In the genomic region with DNA sequence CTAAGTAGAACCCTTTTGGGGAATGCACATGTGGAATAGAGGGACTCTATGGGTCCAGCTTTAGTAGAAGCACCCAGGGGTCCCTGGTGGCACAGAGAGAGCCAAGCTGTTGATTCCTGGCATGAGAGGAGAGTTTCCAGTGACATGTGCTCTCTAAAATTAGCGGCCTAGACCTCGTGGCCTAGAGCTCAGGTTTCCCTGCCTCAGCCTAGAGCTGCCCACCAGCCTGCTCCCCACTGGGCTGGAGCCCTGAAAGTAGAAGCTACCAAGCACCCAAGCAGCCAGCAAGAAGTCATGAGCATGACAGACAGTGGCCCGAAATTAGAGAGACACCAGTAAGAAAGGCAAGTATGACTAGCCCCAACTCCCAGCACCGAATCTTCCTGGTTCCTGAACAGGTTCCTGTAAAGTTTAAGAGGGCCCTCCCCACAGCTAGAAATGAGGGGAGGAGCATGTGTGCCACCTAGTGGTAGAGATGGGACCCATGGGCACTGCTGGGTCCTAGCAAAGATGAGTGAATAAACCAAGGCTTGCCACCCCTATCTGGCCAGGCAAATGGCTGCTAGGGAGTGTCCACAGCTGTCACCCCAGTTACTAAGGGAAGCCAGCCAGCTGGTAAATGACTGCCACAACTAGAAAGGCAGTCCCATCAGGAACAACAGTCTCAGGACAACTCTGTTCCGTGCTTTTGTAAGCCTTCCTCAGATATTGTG, we compare ENCODE assay signal across 8 mouse cellular contexts. TPM values are rescaled to one million over a fixed set of nuclear protein-coding genes. Genes with fewer than 3 reads are reported as not detected.
A peak's percentile ranks its signal among the peaks of the same experiment; 100 is the strongest.
DNase-seq lines count a peak whose midpoint lies in the region; ATAC-seq and TF ChIP-seq lines count a peak whose summit lies in the region.

No protein-coding gene starts in this region.

- H3K4me3 ChIP-seq in midbrain, embryonic 10.5 days, result no peak overlapping the region
- no peak overlapping the region for H3K4me3 ChIP-seq in midbrain, embryonic 11.5 days (ENCODE audit: low read depth, low read length)
- no peak overlapping the region for H3K4me3 ChIP-seq in cortical plate, adult 2 months (ENCODE audit: insufficient read depth, low read length)
- H3K4me3 ChIP-seq in layer of hippocampus, adult 2 months, result no peak overlapping the region
- no peak overlapping the region for H3K4me3 ChIP-seq in midbrain, embryonic 14.5 days (replicated peaks; ENCODE audit: low read depth, low read length)

- TF ChIP-seq POLR2A in cortical plate, adult 2 months (IDR thresholded peaks at IDR 0.05; ENCODE audit: extremely low read depth, insufficient read depth, low read length), result no peak

- H3K9ac ChIP-seq in midbrain, embryonic 11.5 days (ENCODE audit: low read length), result no peak overlapping the region
- H3K9ac ChIP-seq in midbrain, embryonic 14.5 days (replicated peaks; ENCODE audit: low read length), result no peak overlapping the region

- H3K27ac ChIP-seq in midbrain, embryonic 10.5 days (replicated peaks), result no peak overlapping the region
- H3K27ac ChIP-seq in midbrain, embryonic 11.5 days (ENCODE audit: low read depth, low read length), result no peak overlapping the region
- H3K27ac ChIP-seq in cortical plate, adult 2 months (ENCODE audit: insufficient read depth, low read length), result no peak overlapping the region
- no peak overlapping the region for H3K27ac ChIP-seq in layer of hippocampus, adult 2 months
- H3K27ac ChIP-seq in midbrain, embryonic 14.5 days (replicated peaks; ENCODE audit: low read depth, low read length), result no peak overlapping the region

- H3K4me1 ChIP-seq in midbrain, embryonic 10.5 days, result no peaks in the 10 kb centered on the region
- H3K4me1 ChIP-seq in midbrain, embryonic 11.5 days (ENCODE audit: control insufficient read depth, insufficient read depth, low read length), result no peaks in the 10 kb centered on the region
- no peaks in the 10 kb centered on the region for H3K4me1 ChIP-seq in cortical plate, adult 2 months (ENCODE audit: control insufficient read depth, insufficient read depth, low read length)
- H3K4me1 ChIP-seq in midbrain, embryonic 14.5 days (ENCODE audit: control insufficient read depth, insufficient read depth, low read length), result no peaks in the 10 kb centered on the region

- ATAC-seq in midbrain, embryonic 11.5 days (ENCODE audit: low FRiP score), result no peak
- no peak for ATAC-seq in midbrain, embryonic 14.5 days (ENCODE audit: low FRiP score, low TSS enrichment)

- no peak overlapping the region for H3K4me2 ChIP-seq in midbrain, embryonic 11.5 days
- no peak overlapping the region for H3K4me2 ChIP-seq in midbrain, embryonic 14.5 days (ENCODE audit: low read length)

- no peaks in the 10 kb centered on the region; the same call in 1 of the 2 replicates for H3K27me3 ChIP-seq in midbrain, embryonic 10.5 days (ENCODE audit: low read depth, poor library complexity, severe bottlenecking)
- H3K27me3 ChIP-seq in midbrain, embryonic 11.5 days (ENCODE audit: control insufficient read depth, insufficient read depth, low read length), result no peaks in the 10 kb centered on the region
- H3K27me3 ChIP-seq in midbrain, embryonic 14.5 days (ENCODE audit: control insufficient read depth, insufficient read depth, low read length), result no peaks in the 10 kb centered on the region

- peaks cover 57% of the 10 kb centered on the region for H3K36me3 ChIP-seq in midbrain, embryonic 10.5 days
- H3K36me3 ChIP-seq in midbrain, embryonic 11.5 days (ENCODE audit: control insufficient read depth, insufficient read depth, low read length), result no peaks in the 10 kb centered on the region; the same call in 1 of the 2 replicates
- peaks cover 31% of the 10 kb centered on the region for H3K36me3 ChIP-seq in midbrain, embryonic 14.5 days (ENCODE audit: control insufficient read depth, insufficient read depth, low read length)

- intact Hi-C loops in heart, postnatal 10 days (cut with DNase I), result loop anchor here (1.0 kb wide), 1 partner anchor 18 kb away; the partner anchor contains the start of gene Slc6a8

- peak; percentile 21 for DNase-seq in midbrain, embryonic 10.5 days (ENCODE audit: low spot score)
- no peak for DNase-seq in midbrain, embryonic 11.5 days (ENCODE audit: low spot score, missing footprints)
- DNase-seq in ZHBTc4 (ENCODE audit: low read depth, low spot score), result peak; percentile 61
- peak; percentile 65 to 69 for DNase-seq in heart, postnatal 10 days
- DNase-seq in layer of hippocampus, adult 2 months (ENCODE audit: low spot score in 2 of 2), result peak; percentile 42 to 45
- peak; percentile 51 for DNase-seq in midbrain, embryonic 14.5 days
- peak; percentile 59 for DNase-seq in thymus, postnatal 14 days

- no peaks in the 10 kb centered on the region for H3K9me3 ChIP-seq in midbrain, embryonic 10.5 days (replicated peaks)
- no peaks in the 10 kb centered on the region for H3K9me3 ChIP-seq in midbrain, embryonic 11.5 days (ENCODE audit: control insufficient read depth, low read length)
- H3K9me3 ChIP-seq in midbrain, embryonic 14.5 days (ENCODE audit: control insufficient read depth, low read length), result no peaks in the 10 kb centered on the region

- TF ChIP-seq CTCF in cortical plate, adult 2 months (IDR thresholded peaks at IDR 0.05; ENCODE audit: extremely low read depth, insufficient read depth, low read length), result peak; percentile 67
- TF ChIP-seq CTCF in layer of hippocampus, adult 2 months (conservative IDR thresholded peaks at IDR 0.05), result peak; percentile 84

- WGBS in midbrain, embryonic 10.5 days, result 77% methylated on average over 5 of the region's 5 CpGs
- 71% methylated on average over 5 of the region's 5 CpGs for WGBS in midbrain, embryonic 11.5 days
- 81% methylated on average over 5 of the region's 5 CpGs for WGBS in midbrain, embryonic 14.5 days

RNA-seq across cellular contexts. Expression of gene Slc6a8, which starts 18.1 kb away (rescaled TPM):
- polyA plus RNA-seq in midbrain, embryonic 10.5 days (2016; fragmentation: Nextera tagmentation; extraction: Ambion mirVana), result 4.1 and 4.6 TPM in 2 replicates
- polyA plus RNA-seq in midbrain, embryonic 11.5 days (2014; fragmentation: Nextera tagmentation; extraction: Ambion mirVana), result 6.0 and 6.6 TPM in 2 replicates
- 111 and 134 TPM in 2 replicates for polyA plus RNA-seq in cortical plate, adult 2 months (2012; rRNA removed)
- 100 to 1,000 TPM; 112 to 126 TPM for total RNA-seq in heart, postnatal 10 days (2021)
- 10 to 100 TPM; 95.0 to 95.5 TPM for total RNA-seq in layer of hippocampus, adult 2 months (2021)
- polyA plus RNA-seq in midbrain, embryonic 14.5 days (2014; fragmentation: Nextera tagmentation; extraction: Ambion mirVana), result 8.9 and 9.5 TPM in 2 replicates

RNA-seq across cellular contexts. Expression of gene Bcap31, which starts 24.9 kb away (rescaled TPM):
- 144 and 157 TPM in 2 replicates for polyA plus RNA-seq in midbrain, embryonic 10.5 days (2016; fragmentation: Nextera tagmentation; extraction: Ambion mirVana)
- polyA plus RNA-seq in midbrain, embryonic 11.5 days (2014; fragmentation: Nextera tagmentation; extraction: Ambion mirVana), result 144 and 154 TPM in 2 replicates
- 85.8 and 88.1 TPM in 2 replicates for polyA plus RNA-seq in cortical plate, adult 2 months (2012; rRNA removed)
- total RNA-seq in heart, postnatal 10 days (2021), result 100 to 1,000 TPM in 1 of 2 experiments, 10 to 100 TPM in 1; 99.5 to 104 TPM
- total RNA-seq in layer of hippocampus, adult 2 months (2021), result 10 to 100 TPM; 72.3 to 77.8 TPM
- polyA plus RNA-seq in midbrain, embryonic 14.5 days (2014; fragmentation: Nextera tagmentation; extraction: Ambion mirVana), result 106 and 116 TPM in 2 replicates

RNA-seq across cellular contexts. Expression of gene Abcd1, which starts 25.3 kb away (rescaled TPM):
- polyA plus RNA-seq in midbrain, embryonic 10.5 days (2016; fragmentation: Nextera tagmentation; extraction: Ambion mirVana), result 10.9 and 11.5 TPM in 2 replicates
- 6.7 and 7.1 TPM in 2 replicates for polyA plus RNA-seq in midbrain, embryonic 11.5 days (2014; fragmentation: Nextera tagmentation; extraction: Ambion mirVana)
- polyA plus RNA-seq in cortical plate, adult 2 months (2012; rRNA removed), result 16.6 and 16.9 TPM in 2 replicates
- 10 to 100 TPM; 23.9 to 28.4 TPM for total RNA-seq in heart, postnatal 10 days (2021)
- 10 to 100 TPM; 11.2 to 11.8 TPM for total RNA-seq in layer of hippocampus, adult 2 months (2021)
- polyA plus RNA-seq in midbrain, embryonic 14.5 days (2014; fragmentation: Nextera tagmentation; extraction: Ambion mirVana), result 7.1 and 8.7 TPM in 2 replicates

RNA-seq across cellular contexts. Expression of gene Pnck, which starts 31.2 kb away (rescaled TPM):
- polyA plus RNA-seq in midbrain, embryonic 10.5 days (2016; fragmentation: Nextera tagmentation; extraction: Ambion mirVana), result 7.0 and 12.6 TPM in 2 replicates
- 13.0 and 14.5 TPM in 2 replicates for polyA plus RNA-seq in midbrain, embryonic 11.5 days (2014; fragmentation: Nextera tagmentation; extraction: Ambion mirVana)
- polyA plus RNA-seq in cortical plate, adult 2 months (2012; rRNA removed), result 90.2 and 98.5 TPM in 2 replicates
- total RNA-seq in heart, postnatal 10 days (2021), result 1 to 10 TPM; 8.0 to 8.4 TPM
- total RNA-seq in layer of hippocampus, adult 2 months (2021), result 100 to 1,000 TPM; 113 to 125 TPM
- 138 and 176 TPM in 2 replicates for polyA plus RNA-seq in midbrain, embryonic 14.5 days (2014; fragmentation: Nextera tagmentation; extraction: Ambion mirVana)

RNA-seq across cellular contexts. Expression of gene Dusp9, which starts 51.9 kb away (rescaled TPM):
- polyA plus RNA-seq in midbrain, embryonic 10.5 days (2016; fragmentation: Nextera tagmentation; extraction: Ambion mirVana), result 16.6 and 32.4 TPM in 2 replicates
- polyA plus RNA-seq in midbrain, embryonic 11.5 days (2014; fragmentation: Nextera tagmentation; extraction: Ambion mirVana), result 1.7 and 2.1 TPM in 2 replicates
- polyA plus RNA-seq in cortical plate, adult 2 months (2012; rRNA removed), result 0.81 and 1.2 TPM in 2 replicates
- under 1 TPM in 1 of 2 experiments, not detected in 1; 0.14 TPM for total RNA-seq in heart, postnatal 10 days (2021)
- under 1 TPM; 0.20 to 0.25 TPM for total RNA-seq in layer of hippocampus, adult 2 months (2021)
- 0.22 and 0.31 TPM in 2 replicates for polyA plus RNA-seq in midbrain, embryonic 14.5 days (2014; fragmentation: Nextera tagmentation; extraction: Ambion mirVana)

Comparison
In these comparisons a context has a peak if more than half of its experiments do, and no peak if none do; other contexts are left out.
1. RNA of gene Slc6a8, which starts 18.1 kb away (polyA plus RNA-seq): 111 to 134 TPM in cortical plate, adult 2 months; 8.9 to 9.5 TPM in midbrain, embryonic 14.5 days, 6.0 to 6.6 TPM in midbrain, embryonic 11.5 days and 4.1 to 4.6 TPM in midbrain, embryonic 10.5 days; every median in the first group is over 10 times any median in the second.